Mouse (Mus musculus) bone marrow macrophage, adult 2 months (primary cell): ENCODE measurements around the gene Sez6.

ENCODE experiments used
- CTCF ChIP-seq: IDR thresholded peaks from 2 replicates; pipeline ENCODE4 v1.5.1; 2012; ENCODE audit warnings: low read depth, mild to moderate bottlenecking, low read length, moderate library complexity
- POLR2A ChIP-seq: IDR thresholded peaks from 2 replicates; pipeline ENCODE4 v1.6.1; 2012; ENCODE audit warnings: mild to moderate bottlenecking, low read depth, low read length, borderline replicate concordance

GRCm38 (mm10) chr11:77970718-77971117, 40.1 kb downstream of the Sez6 start:
- TF ChIP-seq POLR2A (no peak), CTCF (no peak)
